Mouse (Mus musculus) hindbrain, embryonic 14.5 days (tissue): Measurements from ENCODE around the gene Samd10. TPM values are rescaled to one million over a fixed set of nuclear protein-coding genes. Genes with fewer than 3 reads are reported as not detected.

Experiments used
- ATAC-seq: fragments of 200-750 bp; cut with Nextera tagmentation; 2 replicates; pipeline ENCODE4 v1.8.0; 2017; ENCODE audit warnings: moderate number of reproducible peaks, mild to moderate bottlenecking, moderate TSS enrichment, moderate library complexity; ENCODE audit not compliant: low FRiP score
- DNase-seq: peaks from one replicate; pipeline ENCODE4 v3.0.0-alpha.2; 2015; ENCODE audit warnings: low spot score
- H3K27ac ChIP-seq: fragments of 300-500 bp; sonication (generic); 2 replicates; pipeline ENCODE4 v1.5.1; 2014; ENCODE audit warnings: mild to moderate bottlenecking, moderate library complexity
- H3K27me3 ChIP-seq: fragments of 300-500 bp; sonication (generic); 2 replicates; pipeline ENCODE4 v1.6.1; 2014; ENCODE audit warnings: mild to moderate bottlenecking, low read length, mixed read lengths; ENCODE audit not compliant: control insufficient read depth, insufficient read depth
- H3K36me3 ChIP-seq: fragments of 300-500 bp; sonication (generic); replicated peaks from 2 replicates; pipeline ENCODE4 v1.6.1; 2014; ENCODE audit not compliant: control insufficient read depth, insufficient read depth
- H3K4me1 ChIP-seq: fragments of 300-500 bp; sonication (generic); replicated peaks from 2 replicates; pipeline ENCODE4 v1.6.1; 2014; ENCODE audit warnings: antibody characterized with exemption, low read length, mixed read lengths; ENCODE audit not compliant: control insufficient read depth, insufficient read depth
- H3K4me2 ChIP-seq: fragments of 300-500 bp; sonication (generic); replicated peaks from 2 replicates; pipeline ENCODE4 v1.6.1; 2014; ENCODE audit warnings: mild to moderate bottlenecking, moderate library complexity
- H3K4me3 ChIP-seq: fragments of 300-500 bp; sonication (generic); replicated peaks from 2 replicates; pipeline ENCODE4 v1.5.1; 2014; ENCODE audit warnings: mild to moderate bottlenecking, low read length
- H3K9ac ChIP-seq: fragments of 300-500 bp; sonication (generic); 2 replicates; pipeline ENCODE4 v1.6.1; 2014
- H3K9me3 ChIP-seq: fragments of 300-500 bp; sonication (generic); 2 replicates; pipeline ENCODE4 v1.6.1; 2016; ENCODE audit warnings: low read length; ENCODE audit not compliant: control insufficient read depth
- WGBS: fragments of 180-500 bp; shearing (Covaris S2); extraction: QIAGEN DNeasy Blood & Tissue Kit; methylation state at CpG from one replicate; pipeline ENCODE4 v1.1.7; 2014; 5-methylcytosine and 5-hydroxymethylcytosine counted together
- polyA plus RNA-seq: library from polyadenylated mRNA; unstranded; fragments of >200 nt; fragmentation: Nextera tagmentation; extraction: Ambion mirVana; gene quantifications from 2 replicates; pipeline ENCODE4 v1.2.1, GENCODE M21; 2014

Gene Samd10
- polyA plus RNA-seq, 1 experiment from 2014 or later, result 192 TPM

DNA sequence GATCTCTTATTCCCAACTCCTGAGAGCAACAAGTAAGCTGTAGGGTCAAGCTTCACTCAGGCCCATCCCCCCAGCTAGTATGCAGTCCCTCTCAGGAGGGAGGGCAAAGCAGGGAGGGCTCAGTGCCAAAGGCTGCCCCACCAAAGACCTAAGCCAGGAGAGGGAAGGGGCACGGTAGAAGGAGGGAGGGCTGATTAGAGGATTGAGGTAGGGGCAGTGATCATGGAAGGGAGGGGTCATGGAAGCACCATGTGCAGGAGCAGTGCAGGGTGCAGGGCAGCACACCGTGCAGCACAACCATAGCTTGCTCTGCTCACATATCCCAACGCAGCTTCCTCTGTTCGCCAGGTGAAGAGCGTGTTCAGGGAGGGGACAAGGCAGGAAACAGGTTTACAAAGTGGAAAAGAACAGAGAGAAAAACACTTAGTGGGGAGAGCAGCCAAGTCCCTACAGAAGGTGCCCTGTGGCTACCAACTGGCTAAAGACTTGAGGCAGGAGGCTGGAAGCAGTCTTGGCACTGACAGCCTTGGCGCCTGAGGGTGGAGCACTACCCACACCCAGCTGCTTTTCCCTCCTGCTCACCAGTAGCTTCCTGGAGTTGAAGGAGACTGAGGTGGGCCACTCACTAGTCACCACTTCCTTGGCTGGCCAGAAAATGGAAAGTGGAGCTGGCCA lies 28.0 kb downstream of the Samd10 start:
- DNase-seq, result no peak
- no peak for ATAC-seq
- no peaks in the 10 kb centered on the region for H3K4me1 ChIP-seq

DNA sequence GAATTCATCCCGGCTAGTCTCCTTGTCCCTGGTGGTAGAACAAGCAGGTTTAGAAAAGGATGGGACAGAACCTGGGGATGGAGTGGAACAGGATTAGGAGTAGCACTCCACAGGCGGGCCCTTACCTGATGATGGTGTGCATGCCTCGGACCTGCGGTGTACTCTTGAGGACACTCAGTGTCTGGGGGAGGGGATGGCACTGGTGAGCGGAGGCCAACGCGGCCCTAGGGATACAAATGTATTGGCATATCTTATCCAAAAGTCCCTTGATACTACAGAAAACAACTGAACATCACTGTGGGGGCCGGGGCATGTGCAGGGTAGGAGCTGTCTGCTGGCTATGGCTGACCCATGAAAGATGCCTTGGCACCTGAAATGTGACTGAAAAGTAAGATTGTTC lies 28.6 kb downstream of the Samd10 start:
- DNase-seq (no peak), ATAC-seq (no peak)
- WGBS, result 92% methylated on average over 8 of the region's 8 CpGs
- H3K36me3 ChIP-seq, result peaks cover 13% of the 10 kb centered on the region; the same call in 1 of the 2 replicates
- H3K27me3 ChIP-seq, result no peaks in the 10 kb centered on the region
- no peak overlapping the region for H3K27ac ChIP-seq
- H3K4me1 ChIP-seq, result no peaks in the 10 kb centered on the region
- H3K9ac ChIP-seq, result no peak overlapping the region
- no peak overlapping the region for H3K4me3 ChIP-seq
- no peak overlapping the region for H3K4me2 ChIP-seq
- no peaks in the 10 kb centered on the region for H3K9me3 ChIP-seq

More for the DNA sequence above, 28.0 kb downstream of the Samd10 start:
- H3K9me3 ChIP-seq, result no peaks in the 10 kb centered on the region
- no peak overlapping the region for H3K27ac ChIP-seq
- H3K9ac ChIP-seq, result no peak overlapping the region
- no peaks in the 10 kb centered on the region for H3K27me3 ChIP-seq
- no peak overlapping the region for H3K4me3 ChIP-seq
- peaks cover 13% of the 10 kb centered on the region; the same call in 1 of the 2 replicates for H3K36me3 ChIP-seq
- WGBS, result 70% methylated on average over 6 of the region's 6 CpGs
- H3K4me2 ChIP-seq, result no peak overlapping the region

DNA sequence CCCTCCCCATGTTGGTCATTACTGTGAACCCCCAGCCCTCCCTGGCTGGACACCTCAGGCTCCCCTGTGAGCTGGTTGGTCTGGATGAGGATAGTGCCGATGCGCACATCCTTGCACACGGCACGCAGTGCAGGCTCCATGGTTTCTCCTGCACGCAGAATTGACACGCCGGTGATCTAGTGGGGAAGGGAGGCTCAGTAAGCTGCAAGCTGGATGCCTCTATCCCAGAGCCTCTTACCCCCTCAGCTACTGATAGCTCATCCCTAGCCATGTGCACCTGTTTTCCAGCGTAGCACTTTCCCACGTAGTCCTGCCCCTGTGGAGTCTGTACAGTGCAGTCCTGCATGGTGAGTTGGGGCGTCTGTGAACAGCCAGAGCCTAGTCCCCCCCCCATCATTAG lies 29.2 kb downstream of the Samd10 start:
- no peak overlapping the region for H3K4me2 ChIP-seq
- H3K4me3 ChIP-seq, result no peak overlapping the region
- peaks cover 13% of the 10 kb centered on the region; the same call in 1 of the 2 replicates for H3K36me3 ChIP-seq
- H3K9ac ChIP-seq, result no peak overlapping the region
- ATAC-seq, result no peak
- WGBS, result 96% methylated on average over 10 of the region's 10 CpGs
- no peaks in the 10 kb centered on the region for H3K9me3 ChIP-seq
- no peak overlapping the region for H3K27ac ChIP-seq
- H3K27me3 ChIP-seq, result no peaks in the 10 kb centered on the region
- H3K4me1 ChIP-seq, result no peaks in the 10 kb centered on the region
- no peak for DNase-seq

DNA sequence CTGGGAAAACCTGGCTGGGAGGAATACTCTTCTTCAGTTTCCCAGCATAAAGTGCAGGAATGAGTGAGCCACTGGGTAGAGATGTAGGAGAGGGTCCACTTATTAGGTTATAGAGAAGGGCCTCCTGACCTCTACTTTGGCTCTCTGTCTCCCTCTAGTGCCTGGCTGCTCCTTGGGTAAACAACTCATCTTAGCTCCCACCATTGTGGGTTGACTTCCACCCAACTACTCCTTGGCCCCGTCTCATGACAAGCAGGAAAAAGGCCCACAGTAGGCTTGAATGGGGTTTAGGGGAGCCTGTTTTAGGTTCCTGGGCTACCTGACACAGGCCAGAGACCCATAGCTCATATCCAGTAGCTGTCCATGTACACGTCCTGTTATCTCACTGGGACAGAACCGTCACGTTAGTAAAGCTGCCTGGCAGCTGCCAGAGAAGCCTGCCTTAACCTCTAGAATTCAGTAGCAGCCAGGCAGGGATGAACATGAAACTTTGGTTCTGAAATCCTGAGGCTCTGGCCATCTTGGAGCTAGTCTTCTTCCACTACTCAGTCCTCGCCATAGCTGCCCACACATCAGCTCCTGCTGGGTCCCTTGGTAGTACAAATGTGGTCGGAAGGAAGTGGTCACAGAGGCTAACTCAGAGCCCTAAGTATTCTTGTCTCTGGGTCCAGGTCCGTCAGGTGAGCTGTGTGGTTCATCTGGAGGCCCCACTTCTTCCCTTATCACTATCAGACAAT lies 30.6 kb downstream of the Samd10 start:
- no peak overlapping the region for H3K9ac ChIP-seq
- 0 out of 2 replicates have a peak, but pooled peaks cover 4% of the 10 kb centered on the region for H3K36me3 ChIP-seq
- no peak for ATAC-seq
- 79% methylated on average over 7 of the region's 7 CpGs for WGBS
- no peak overlapping the region for H3K27ac ChIP-seq
- no peak overlapping the region for H3K4me3 ChIP-seq
- H3K4me1 ChIP-seq, result no peaks in the 10 kb centered on the region
- peak; percentile 29 for DNase-seq
- no peak overlapping the region for H3K4me2 ChIP-seq
- no peaks in the 10 kb centered on the region for H3K9me3 ChIP-seq
- H3K27me3 ChIP-seq, result no peaks in the 10 kb centered on the region

DNA sequence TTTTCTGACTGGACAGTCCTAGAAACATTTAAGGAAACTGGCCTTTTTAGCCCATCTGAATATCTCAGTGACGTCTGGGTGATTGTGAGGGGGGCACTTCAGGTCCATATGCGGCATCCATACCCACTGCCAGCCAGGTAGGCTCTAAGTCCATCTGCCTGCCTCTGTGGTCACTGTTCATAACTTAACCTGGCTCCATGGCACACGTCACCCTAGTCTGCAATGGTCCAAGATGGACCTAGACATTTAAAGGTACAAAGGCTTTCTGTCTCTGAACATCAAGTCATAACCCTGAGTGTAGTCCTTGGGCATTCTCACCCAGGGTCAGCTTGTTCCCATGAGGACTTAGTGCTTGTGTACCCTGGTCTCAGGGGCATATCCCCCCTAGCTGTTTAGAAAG lies 31.7 kb downstream of the Samd10 start:
- Histone ChIP-seq H3K4me1 (no peaks in the 10 kb centered on the region), H3K4me3 (no peak overlapping the region), H3K9me3 (no peaks in the 10 kb centered on the region), H3K36me3 (no peaks in the 10 kb centered on the region), H3K27me3 (no peaks in the 10 kb centered on the region), H3K27ac (no peak overlapping the region), H3K9ac (no peak overlapping the region), H3K4me2 (no peak overlapping the region)
- DNase-seq (no peak), ATAC-seq (no peak)
- WGBS, result 95% methylated on average over 3 of the region's 3 CpGs

DNA sequence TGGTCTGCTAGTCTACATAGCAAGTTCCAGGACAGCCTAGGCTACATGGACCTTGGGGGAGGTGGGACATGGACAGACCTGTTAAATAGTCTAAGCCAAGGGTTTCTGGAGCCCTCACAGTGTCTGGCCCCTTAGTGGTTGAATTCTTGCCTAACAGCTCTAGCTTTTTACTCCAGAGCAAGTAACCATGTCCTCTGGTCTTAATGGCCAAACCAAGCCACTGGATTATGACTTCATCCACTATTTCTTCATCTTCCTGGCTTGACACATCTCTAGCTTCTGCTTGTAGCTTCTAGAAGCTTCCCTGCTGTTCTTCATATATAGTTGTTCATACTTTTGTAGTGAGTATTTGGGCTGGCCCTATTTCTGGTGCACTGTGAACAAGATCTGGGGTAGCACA lies 45.2 kb downstream of the Samd10 start:
- Histone ChIP-seq H3K27ac (no peak overlapping the region), H3K27me3 (no peaks in the 10 kb centered on the region), H3K4me1 (no peaks in the 10 kb centered on the region), H3K36me3 (peaks cover 59% of the 10 kb centered on the region), H3K9ac (no peak overlapping the region), H3K4me2 (no peak overlapping the region), H3K9me3 (no peaks in the 10 kb centered on the region), H3K4me3 (no peak overlapping the region)
- DNase-seq (no peak), ATAC-seq (no peak)

DNA sequence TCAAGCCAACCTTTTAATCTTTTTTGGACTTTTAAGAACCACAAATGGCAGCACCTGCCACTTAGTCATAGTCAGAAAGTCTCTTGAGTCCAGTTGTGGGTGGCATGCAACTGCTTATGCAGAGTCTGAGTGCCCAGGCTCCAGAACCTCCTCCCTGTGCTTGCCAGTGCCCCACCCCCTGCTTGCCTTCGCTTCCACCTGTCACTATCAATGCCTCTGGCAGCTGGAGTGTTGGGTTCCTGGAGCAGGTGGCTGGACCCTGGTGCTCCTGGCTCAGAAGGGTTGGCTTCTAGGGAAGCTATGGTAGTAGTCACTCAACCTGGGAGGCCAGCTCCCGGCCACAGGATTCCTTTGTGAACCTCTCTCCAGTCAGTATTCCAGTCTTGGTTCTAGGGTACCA lies 48.8 kb downstream of the Samd10 start:
- Histone ChIP-seq H3K27ac (no peak overlapping the region), H3K9ac (no peak overlapping the region), H3K4me1 (no peaks in the 10 kb centered on the region), H3K4me3 (no peak overlapping the region), H3K36me3 (peaks cover 85% of the 10 kb centered on the region), H3K9me3 (no peaks in the 10 kb centered on the region), H3K4me2 (no peak overlapping the region), H3K27me3 (no peaks in the 10 kb centered on the region)
- ATAC-seq, result no peak
- DNase-seq, result no peak
- 95% methylated on average over 2 of the region's 2 CpGs for WGBS

DNA sequence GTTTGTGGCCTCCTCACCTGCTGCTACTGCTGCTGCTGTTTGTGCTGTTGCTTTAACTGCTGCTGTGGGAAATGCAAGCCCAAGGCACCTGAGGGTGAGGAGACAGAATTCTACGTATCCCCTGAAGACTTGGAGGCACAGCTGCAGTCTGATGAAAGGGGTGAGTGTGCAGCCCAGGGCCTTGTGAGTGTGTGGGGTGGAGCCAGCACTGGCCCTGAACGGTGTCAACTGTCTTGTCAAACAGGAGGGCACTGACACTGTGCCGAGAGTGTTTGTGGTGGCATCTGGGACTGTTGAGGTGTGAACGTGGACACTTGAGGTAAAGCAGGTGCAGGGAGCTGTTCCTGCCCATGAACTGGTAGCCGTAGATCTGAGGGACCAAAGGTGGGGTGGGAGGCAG lies 50.3 kb downstream of the Samd10 start:
- DNase-seq (no peak), ATAC-seq (no peak)
- Histone ChIP-seq H3K36me3 (peaks cover 73% of the 10 kb centered on the region), H3K27me3 (no peaks in the 10 kb centered on the region), H3K4me1 (no peaks in the 10 kb centered on the region), H3K9ac (no peak overlapping the region), H3K27ac (no peak overlapping the region), H3K9me3 (no peaks in the 10 kb centered on the region), H3K4me3 (no peak overlapping the region), H3K4me2 (no peak overlapping the region)
- 85% methylated on average over 5 of the region's 5 CpGs for WGBS

DNA sequence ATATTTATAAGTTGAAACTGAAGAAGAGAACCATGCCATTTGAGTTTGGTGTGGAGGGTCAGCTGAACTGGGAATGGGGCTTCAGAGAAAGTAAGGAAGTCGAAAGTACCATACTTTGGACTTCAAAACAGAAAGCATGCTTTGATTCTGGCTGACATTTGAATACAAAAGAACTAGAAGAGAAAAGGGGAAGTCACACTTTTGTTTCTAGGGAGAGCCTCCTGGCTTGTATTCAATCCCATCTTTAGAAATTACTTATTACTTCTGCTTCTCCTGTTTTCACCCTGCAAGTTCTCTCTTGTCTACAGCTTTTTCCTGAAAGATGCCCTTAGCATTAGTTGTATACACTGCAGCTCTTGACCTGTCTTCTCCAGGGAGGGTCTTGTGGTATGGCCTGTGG lies 50.8 kb downstream of the Samd10 start:
- WGBS, result 68% methylated on average over 1 of the region's 1 CpGs
- Histone ChIP-seq H3K27ac (no peak overlapping the region), H3K4me2 (no peak overlapping the region), H3K27me3 (no peaks in the 10 kb centered on the region), H3K4me3 (no peak overlapping the region), H3K36me3 (peaks cover 71% of the 10 kb centered on the region), H3K4me1 (no peaks in the 10 kb centered on the region), H3K9me3 (no peaks in the 10 kb centered on the region), H3K9ac (no peak overlapping the region)
- DNase-seq, result no peak
- no peak for ATAC-seq
